Mouse (Mus musculus): Measurements from ENCODE around the gene Tectb.
"Not testable (repeated sequence)": the region's sequence is repeated elsewhere in the genome, so short reads cannot be mapped to it uniquely, and the experiment has no call there.

Tectb gene

GRCm38 (mm10) chr19:55180433-55180832, at the start of gene Tectb:
Tectb (plus strand) TSS chr19:55180733.
- DNase-seq: no peak

DNA sequence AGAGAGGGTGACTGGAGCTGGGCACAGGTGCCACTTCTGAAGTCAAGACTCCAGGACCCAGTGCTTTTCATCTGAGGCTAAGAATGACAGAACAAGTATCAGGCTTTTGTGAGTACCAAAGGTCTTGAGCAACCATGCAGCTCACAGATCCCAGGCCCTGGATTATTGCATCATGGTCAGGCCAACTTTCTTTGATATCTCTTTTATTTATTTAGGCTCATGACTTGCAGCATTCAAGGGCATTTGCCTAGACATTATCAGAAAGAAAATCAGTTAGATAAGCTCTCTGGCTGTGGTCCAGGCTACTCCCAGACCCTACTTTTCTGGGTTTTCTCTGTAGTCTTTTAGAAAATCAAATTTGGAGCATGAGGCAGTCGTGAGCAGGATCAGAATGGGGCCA, 48.8 kb upstream of the Tectb start:
- no peak for DNase-seq

DNA sequence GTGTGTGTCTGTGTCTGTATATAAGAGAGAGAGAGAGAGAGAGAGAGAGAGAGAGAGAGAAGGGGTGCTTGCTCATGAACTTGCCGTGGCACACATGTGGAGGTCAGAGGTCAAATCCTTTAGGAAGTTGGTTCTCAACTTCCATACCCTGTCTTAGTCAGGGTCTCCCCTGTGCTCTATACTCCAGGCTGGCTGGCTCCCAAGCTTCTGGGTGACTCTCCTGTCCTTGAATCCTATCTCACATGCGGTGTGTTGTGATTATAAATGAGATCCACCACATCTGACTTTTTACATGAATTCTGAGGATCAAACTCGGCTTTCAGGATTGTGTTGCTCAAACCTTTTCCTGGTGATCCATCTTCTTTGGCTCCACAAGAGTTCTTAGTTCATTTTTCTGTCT, 48.1 kb upstream of the Tectb start:
- DNase-seq: no peak

DNA sequence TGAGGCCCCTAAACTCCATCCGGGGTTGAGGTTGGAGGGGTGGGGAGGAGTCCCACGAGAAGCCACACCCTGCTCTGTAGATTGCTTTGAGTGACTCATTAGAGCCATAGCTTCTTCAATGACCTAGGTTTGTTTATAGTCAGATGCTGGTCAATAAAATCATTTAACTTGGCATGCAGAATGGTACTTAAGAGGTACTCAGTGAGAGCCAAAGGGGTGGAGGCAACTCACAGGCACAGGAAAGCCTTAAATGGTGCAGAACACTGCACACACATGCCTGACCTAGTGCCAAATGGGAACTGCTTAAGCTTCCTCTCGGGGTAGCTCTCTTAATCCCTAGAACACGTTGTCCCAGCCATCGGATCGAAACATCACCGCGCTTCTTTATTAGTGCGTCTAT, 46.0 kb upstream of the Tectb start:
- DNase-seq: no peak

DNA sequence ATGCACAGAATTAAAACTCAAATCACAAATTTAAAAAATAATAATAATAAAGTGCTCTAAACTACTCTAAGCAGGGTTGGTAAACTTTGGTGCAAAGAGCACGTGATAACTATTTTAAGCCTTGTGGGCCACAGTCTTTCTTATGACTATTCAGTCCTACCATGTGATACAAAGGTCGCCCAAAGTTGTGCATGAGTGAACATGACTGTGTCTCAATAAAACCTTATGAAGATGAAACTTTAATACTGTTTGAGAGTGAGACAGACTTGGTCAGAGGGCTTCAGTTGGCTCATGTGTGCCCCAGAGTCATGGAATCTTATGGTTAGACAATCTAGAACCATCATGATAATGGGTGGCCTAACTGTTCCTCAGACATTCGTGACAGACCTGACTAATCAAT, 44.6 kb upstream of the Tectb start:
- no peak for DNase-seq

GRCm38 (mm10) chr19:55136693-55137427, 43.7 kb upstream of the Tectb start:
- no peak for DNase-seq

GRCm38 (mm10) chr19:55137884-55138283, 42.6 kb upstream of the Tectb start:
- no peak for DNase-seq

GRCm38 (mm10) chr19:55138506-55138905, 42.0 kb upstream of the Tectb start:
- DNase-seq: no peak

GRCm38 (mm10) chr19:55139301-55139700, 41.2 kb upstream of the Tectb start:
- no peak for DNase-seq

- DNase-seq: no peak
Observed at GRCm38 (mm10) chr19:55143391-55144300, 36.9 kb upstream of the Tectb start.

DNA sequence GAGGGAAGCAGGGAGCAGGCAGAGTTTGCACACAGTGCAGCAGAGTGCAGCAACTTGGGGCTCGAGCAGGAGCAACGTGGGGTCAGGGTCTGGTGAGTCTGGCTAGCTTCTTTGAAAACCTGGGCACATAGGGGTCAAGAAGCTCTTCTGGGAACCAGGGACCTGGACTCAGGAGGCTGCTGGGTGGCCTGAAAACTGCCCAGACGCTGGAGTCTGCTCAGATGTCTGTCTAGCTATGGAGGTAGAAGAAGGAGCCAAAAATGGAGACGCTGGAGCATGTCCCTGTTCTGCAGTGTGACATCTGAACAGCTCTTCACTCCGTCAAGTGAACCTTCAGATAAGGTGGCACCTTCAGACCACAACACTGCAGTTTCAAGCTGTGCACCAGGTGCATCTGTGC, 35.8 kb upstream of the Tectb start:
- no peak for DNase-seq

DNA sequence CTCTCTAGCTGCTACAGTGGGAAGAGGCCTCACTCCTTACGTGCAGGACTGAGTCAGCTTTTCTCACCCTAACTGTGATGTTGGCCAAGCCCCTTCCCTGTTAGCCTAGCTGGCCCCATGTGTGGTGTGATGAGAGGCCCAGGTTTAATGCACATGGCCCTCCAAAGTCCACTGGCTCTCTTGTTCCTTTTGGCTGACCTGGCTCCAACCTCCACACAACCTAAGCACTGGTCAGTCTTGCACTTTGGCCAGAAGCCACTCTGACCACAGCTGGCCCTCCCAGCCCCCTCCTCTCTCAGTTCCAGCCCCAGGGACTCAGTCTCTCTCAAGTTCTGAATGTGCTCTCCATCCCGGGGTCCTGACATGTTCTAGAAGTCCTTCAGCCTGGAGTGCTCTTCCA, 35.4 kb upstream of the Tectb start:
- DNase-seq: no peak

DNA sequence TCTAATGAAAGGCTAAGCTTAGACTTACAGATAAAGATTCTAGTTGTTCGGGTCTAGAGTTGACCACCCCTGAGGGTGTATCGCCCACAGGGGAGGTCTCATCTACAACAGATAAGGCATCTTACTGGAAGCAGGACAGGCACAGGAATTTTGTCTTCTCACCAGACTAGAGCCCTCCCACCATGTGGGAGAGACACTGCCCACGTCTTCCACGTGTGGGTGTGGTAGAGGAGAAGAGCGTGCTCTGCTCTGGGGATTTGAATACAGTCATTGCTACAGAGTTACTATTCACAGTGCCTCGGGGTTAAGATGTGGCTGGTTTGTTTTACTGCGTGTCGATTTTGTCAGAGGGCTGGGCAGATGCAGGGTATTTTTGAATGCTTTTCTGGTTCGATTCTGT, 33.0 kb upstream of the Tectb start:
- DNase-seq: no peak

DNA sequence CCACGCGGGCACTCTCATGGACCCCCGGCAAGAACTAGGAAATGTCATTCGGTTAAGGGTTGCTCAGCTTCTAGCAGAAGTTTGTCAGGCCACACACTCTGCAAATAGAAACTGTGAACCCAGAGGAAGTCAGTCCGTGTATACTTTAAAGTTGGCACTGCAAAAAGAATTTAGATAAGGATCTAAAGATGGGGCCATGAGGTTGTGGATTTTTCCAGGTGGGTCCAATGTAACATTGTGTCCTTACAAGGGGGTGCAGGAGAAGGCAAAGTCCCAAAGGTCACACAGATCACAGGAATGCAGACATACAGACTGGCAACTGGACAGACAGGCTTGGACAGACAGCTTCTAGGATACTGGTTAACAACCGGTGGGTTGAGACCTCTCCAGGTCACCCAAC, 32.4 kb upstream of the Tectb start:
- DNase-seq: no peak

GRCm38 (mm10) chr19:55149646-55150045, 30.9 kb upstream of the Tectb start:
- DNase-seq: no peak

- DNase-seq: not testable (repeated sequence)
Observed at GRCm38 (mm10) chr19:55152274-55152673, 28.3 kb upstream of the Tectb start.

DNA sequence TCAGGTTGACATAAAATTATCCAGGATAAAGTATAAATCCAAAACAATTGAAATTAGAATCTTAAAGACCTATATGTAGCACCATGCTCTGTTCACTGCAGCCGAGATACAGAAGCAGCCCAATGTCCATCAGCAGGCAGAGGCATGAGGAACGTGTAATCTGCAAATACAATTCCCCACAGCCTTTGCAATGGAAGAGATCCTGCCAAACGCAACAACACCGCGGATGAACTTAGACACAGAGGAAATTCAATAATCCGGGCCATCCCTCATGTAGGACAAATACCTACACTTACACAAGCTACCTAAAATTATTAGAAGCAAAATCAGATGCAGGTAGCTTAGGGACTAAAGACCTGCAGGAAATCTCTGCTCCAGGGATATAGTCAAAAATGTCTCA, 27.6 kb upstream of the Tectb start:
- DNase-seq: no peak

- no peak for DNase-seq
Observed at GRCm38 (mm10) chr19:55157029-55157428, 23.5 kb upstream of the Tectb start.

DNA sequence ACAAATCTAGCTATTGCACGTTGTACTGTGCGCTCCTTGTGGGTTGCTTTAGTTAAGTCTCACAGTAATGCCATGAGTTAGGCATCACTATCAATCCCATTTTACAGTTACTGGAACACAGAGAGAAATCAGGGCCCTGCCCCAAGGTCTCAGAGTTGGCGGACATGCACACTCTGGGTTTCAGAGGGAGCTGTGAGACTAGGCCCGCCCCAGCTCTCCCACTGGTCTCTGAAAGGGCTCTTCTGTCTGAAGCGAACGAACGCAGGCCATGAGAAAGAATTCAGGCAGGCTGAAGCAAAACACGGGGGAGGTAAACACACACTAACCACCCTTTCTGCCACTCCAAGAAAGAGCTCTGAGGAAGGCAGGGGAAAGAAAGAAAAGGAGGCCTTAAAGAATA, 21.9 kb upstream of the Tectb start:
- DNase-seq: peak; percentile 9

DNA sequence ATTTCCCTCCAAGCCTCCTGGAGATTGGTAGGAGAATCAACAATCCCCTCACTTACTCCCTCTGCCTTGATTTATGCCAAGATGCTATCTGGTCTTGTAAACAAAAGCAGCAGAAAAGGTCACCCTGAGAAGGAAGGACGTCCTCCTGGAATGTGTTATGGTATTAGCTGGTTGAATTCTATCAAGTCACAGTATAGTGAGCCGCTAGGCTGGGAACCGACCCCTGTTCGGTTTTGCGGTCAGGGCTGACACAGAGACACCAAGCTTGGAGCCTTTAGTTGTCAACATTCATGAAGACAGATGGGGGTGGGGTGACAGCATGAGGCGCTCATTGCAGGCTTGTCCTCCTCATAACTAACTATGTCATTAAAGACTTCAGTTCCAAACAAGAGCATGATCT, 20.7 kb upstream of the Tectb start:
- no peak for DNase-seq

- no peak for DNase-seq
Observed at GRCm38 (mm10) chr19:55162271-55162670, 18.3 kb upstream of the Tectb start.

DNA sequence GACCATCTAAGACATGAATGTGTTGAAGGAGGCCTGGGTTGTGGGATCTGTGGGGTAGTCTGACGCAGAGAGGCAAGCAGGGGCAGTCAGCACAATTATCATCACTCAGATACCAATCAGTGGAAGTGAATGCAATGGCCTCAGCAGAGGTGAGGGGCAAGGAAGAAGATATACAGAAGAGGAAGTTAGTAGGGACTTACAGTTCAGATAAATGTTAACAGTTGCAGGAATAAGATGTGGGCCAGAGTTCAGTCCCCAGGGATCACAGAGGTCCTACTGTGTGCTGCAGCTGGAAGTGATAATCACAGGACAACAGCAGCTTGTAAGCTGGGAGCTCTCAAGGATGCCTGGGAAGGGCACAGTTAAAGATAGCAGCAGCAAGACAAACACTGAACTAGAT, 16.4 kb upstream of the Tectb start:
- DNase-seq: no peak

GRCm38 (mm10) chr19:55165183-55165865, 15.2 kb upstream of the Tectb start:
- no peak for DNase-seq

GRCm38 (mm10) chr19:55165954-55166353, 14.6 kb upstream of the Tectb start:
- no peak for DNase-seq
